Mouse (Mus musculus) adipocyte (in vitro differentiated cells): Measurements from ENCODE around the gene Ppp6r2.

Experiments used
- DNase-seq: peaks from one replicate; pipeline ENCODE4 v3.0.0-alpha.2; 2016; ENCODE audit warnings: low spot score

Ppp6r2 gene

GRCm38 (mm10) chr15:89258997-89259396 lies 47.6 kb downstream of the Ppp6r2 start:
- no peak for DNase-seq

GRCm38 (mm10) chr15:89264485-89264884 lies 53.1 kb downstream of the Ppp6r2 start:
- no peak for DNase-seq

- no peak for DNase-seq
These were observed 64.1 kb downstream of the Ppp6r2 start for GRCm38 (mm10) chr15:89275497-89275896.

GRCm38 (mm10) chr15:89277366-89277765 lies 66.0 kb downstream of the Ppp6r2 start:
- no peak for DNase-seq

- no peak for DNase-seq
These were observed 71.2 kb downstream of the Ppp6r2 start for GRCm38 (mm10) chr15:89282546-89282945.

GRCm38 (mm10) chr15:89284094-89284493 lies 72.7 kb downstream of the Ppp6r2 start:
- DNase-seq: no peak

- no peak for DNase-seq
These were observed 73.7 kb downstream of the Ppp6r2 start for GRCm38 (mm10) chr15:89285004-89285403.

- DNase-seq: no peak
These were observed 74.1 kb downstream of the Ppp6r2 start for GRCm38 (mm10) chr15:89285478-89285877.

GRCm38 (mm10) chr15:89286114-89286513 lies 74.8 kb downstream of the Ppp6r2 start:
- no peak for DNase-seq

GRCm38 (mm10) chr15:89286582-89286981 lies 75.2 kb downstream of the Ppp6r2 start:
- no peak for DNase-seq

GRCm38 (mm10) chr15:89288227-89288767 lies 76.9 kb downstream of the Ppp6r2 start:
- DNase-seq: no peak

- DNase-seq: no peak
These were observed 78.1 kb downstream of the Ppp6r2 start for GRCm38 (mm10) chr15:89289455-89289854.

- DNase-seq: no peak
These were observed 80.2 kb downstream of the Ppp6r2 start for GRCm38 (mm10) chr15:89291521-89291920.

GRCm38 (mm10) chr15:89292795-89293194 lies 81.4 kb downstream of the Ppp6r2 start:
- no peak for DNase-seq

- DNase-seq: no peak
These were observed 82.4 kb downstream of the Ppp6r2 start for GRCm38 (mm10) chr15:89293778-89294177.

GRCm38 (mm10) chr15:89295580-89296165 lies 84.3 kb downstream of the Ppp6r2 start:
- no peak for DNase-seq

- peak; percentile 29 for DNase-seq
These were observed 85.1 kb downstream of the Ppp6r2 start for GRCm38 (mm10) chr15:89296465-89296864.

GRCm38 (mm10) chr15:89297695-89298094 lies 86.3 kb downstream of the Ppp6r2 start:
- no peak for DNase-seq

GRCm38 (mm10) chr15:89300180-89300579 lies 88.8 kb downstream of the Ppp6r2 start:
- no peak for DNase-seq

- no peak for DNase-seq
These were observed 89.2 kb downstream of the Ppp6r2 start for GRCm38 (mm10) chr15:89300600-89300999.

GRCm38 (mm10) chr15:89305966-89306365 lies 94.6 kb downstream of the Ppp6r2 start:
- DNase-seq: no peak

- DNase-seq: no peak
These were observed 96.1 kb downstream of the Ppp6r2 start for GRCm38 (mm10) chr15:89307461-89307860.

- DNase-seq: no peak
These were observed 97.2 kb downstream of the Ppp6r2 start for GRCm38 (mm10) chr15:89308406-89309139.
